Comparison of ENCODE assay signal across 8 mouse cellular contexts in genomic region chrX:18162861-18163731, GRCm38 (mm10). TPM values are rescaled to one million over a fixed set of nuclear protein-coding genes. Genes with fewer than 3 reads are reported as not detected.
A peak's percentile ranks its signal among the peaks of the same experiment; 100 is the strongest.
DNase-seq lines count a peak whose midpoint lies in the region; ATAC-seq lines count a peak whose summit lies in the region.

No protein-coding gene starts in this region.

- no peaks in the 10 kb centered on the region for H3K4me1 ChIP-seq in hindbrain, embryonic 16.5 days (ENCODE audit: control insufficient read depth, insufficient read depth, low read depth, low read length)

- DNase-seq in R1 (ENCODE audit: low read depth, low spot score) = peak; percentile 35
- peak; percentile 75 to 84 for DNase-seq in cerebellum, postnatal 25 days
- peak; percentile 38 to 67 for DNase-seq in frontal cortex, postnatal 36 days (ENCODE audit: low spot score in 2 of 2)
- peak; percentile 30 to 70 for DNase-seq in left cerebral cortex, postnatal 25 days (ENCODE audit: low spot score in 2 of 2)
- peak; percentile 28 for DNase-seq in mesoderm, embryonic 11.5 days (ENCODE audit: low read depth, low spot score)
- DNase-seq in right cerebral cortex, postnatal 36 days (ENCODE audit: low spot score in 2 of 2) = peak; percentile 15 to 46
- peak; percentile 23 to 70 for DNase-seq in urinary bladder, postnatal 4 days (ENCODE audit: low spot score in 2 of 2)

- peak overlapping the region; percentile 64 for H3K4me2 ChIP-seq in hindbrain, embryonic 16.5 days (ENCODE audit: low read length)

- no peaks in the 10 kb centered on the region for H3K9me3 ChIP-seq in hindbrain, embryonic 16.5 days (ENCODE audit: control insufficient read depth, low read length)

- no peaks in the 10 kb centered on the region for H3K27me3 ChIP-seq in hindbrain, embryonic 16.5 days (replicated peaks; ENCODE audit: control insufficient read depth, insufficient read depth, low read length)

- H3K36me3 ChIP-seq in hindbrain, embryonic 16.5 days (ENCODE audit: control insufficient read depth, insufficient read depth, low read length) = no peaks in the 10 kb centered on the region

- peak overlapping the region; percentile 96 for H3K27ac ChIP-seq in hindbrain, embryonic 16.5 days (ENCODE audit: low read depth, low read length)

- intact Hi-C loops in left cerebral cortex, postnatal 25 days (cut with DNase I) = loop anchor here (1.0 to 5.0 kb wide), 3 partner anchors 89 to 1266 kb away; no protein-coding TSS in a partner anchor

- peak; percentile 5 for ATAC-seq in hindbrain, embryonic 16.5 days

- WGBS in hindbrain, embryonic 16.5 days = under 1% methylated on average over 53 of the region's 95 CpGs

- peak overlapping the region; percentile 87 for H3K9ac ChIP-seq in hindbrain, embryonic 16.5 days (ENCODE audit: low read depth, low read length)

- peak overlapping the region; percentile 82 for H3K4me3 ChIP-seq in hindbrain, embryonic 16.5 days (ENCODE audit: low read length)

RNA-seq across cellular contexts. Expression of gene Kdm6a, which starts 0.7 kb away (rescaled TPM):
- polyA plus RNA-seq in hindbrain, embryonic 16.5 days (2015; fragmentation: Nextera tagmentation; extraction: Ambion mirVana) = 14.7 and 17.1 TPM in 2 replicates
- 10 to 100 TPM; 40.8 to 54.0 TPM for total RNA-seq in left cerebral cortex, postnatal 25 days (2021)

RNA-seq across cellular contexts. Expression of gene Dusp21, which starts 17.4 kb away (rescaled TPM):
- not detected in 2 replicates for polyA plus RNA-seq in hindbrain, embryonic 16.5 days (2015; fragmentation: Nextera tagmentation; extraction: Ambion mirVana)
- not detected for total RNA-seq in left cerebral cortex, postnatal 25 days (2021)

Comparison
In these comparisons a context has a peak if more than half of its experiments do, and no peak if none do; other contexts are left out.
1. Peak in every context shown above with its lines: DNase-seq, ATAC-seq, H3K4me3 ChIP-seq and H3K27ac ChIP-seq.
2. DNase-seq: peak in every context shown above with its lines; median percentile 80 in cerebellum, postnatal 25 days; 52 in frontal cortex, postnatal 36 days; 50 in left cerebral cortex, postnatal 25 days; 46 in urinary bladder, postnatal 4 days; 35 in R1; 30 in right cerebral cortex, postnatal 36 days; 28 in mesoderm, embryonic 11.5 days.